Mouse (Mus musculus) G1E (cell line): ENCODE measurements around the gene Kcna1. TPM values are rescaled to one million over a fixed set of nuclear protein-coding genes. Genes with fewer than 3 reads are reported as not detected.

Experiments used
- ATAC-seq: 2 replicates; pipeline ENCODE4 v1.8.0; 2016; ENCODE audit warnings: mild to moderate bottlenecking; ENCODE audit not compliant: insufficient number of reproducible peaks, poor library complexity, low FRiP score, severe bottlenecking; ENCODE audit errors: extremely low read depth
- DNase-seq: peaks from one replicate; pipeline ENCODE4 v3.0.0; 2012; ENCODE audit warnings: low spot score
- H3K27me3 ChIP-seq: 2 replicates; pipeline ENCODE4 v1.6.1; 2012; ENCODE audit warnings: mild to moderate bottlenecking, low read length, inconsistent platforms; ENCODE audit not compliant: insufficient read depth
- H3K36me3 ChIP-seq: replicated peaks from 2 replicates; pipeline ENCODE3; 2012; ENCODE audit warnings: mild to moderate bottlenecking, inconsistent platforms
- H3K4me1 ChIP-seq: 2 replicates; pipeline ENCODE4 v1.6.1; 2012; ENCODE audit warnings: low read depth, low read length, inconsistent platforms, mixed read lengths; ENCODE audit not compliant: insufficient read depth
- H3K4me3 ChIP-seq: 2 replicates; pipeline ENCODE4 v1.5.1; 2012; ENCODE audit warnings: low read depth, mild to moderate bottlenecking, inconsistent platforms, low read length, moderate library complexity, mixed read lengths
- H3K9me3 ChIP-seq: replicated peaks from 2 replicates; pipeline ENCODE4 v1.6.1; 2012; ENCODE audit warnings: inconsistent platforms
- CTCF ChIP-seq: IDR thresholded peaks from 2 replicates; pipeline ENCODE4 v1.5.1; 2012; ENCODE audit warnings: low read depth, low read length, inconsistent platforms, mixed read lengths
- GATA1 ChIP-seq: IDR thresholded peaks from 2 replicates; pipeline ENCODE4 v1.6.1; 2012; ENCODE audit warnings: borderline replicate concordance, low read length, inconsistent platforms, mixed read lengths
- GATA2 ChIP-seq: IDR thresholded peaks from 2 replicates; pipeline ENCODE4 v1.6.1; 2012; ENCODE audit warnings: low read depth, low read length, inconsistent platforms, borderline replicate concordance
- POLR2AphosphoS5 ChIP-seq: IDR thresholded peaks from 2 replicates; pipeline ENCODE4 v1.6.1; 2012; ENCODE audit warnings: low read depth, low read length, inconsistent platforms; ENCODE audit not compliant: insufficient replicate concordance
- TAL1 ChIP-seq: conservative IDR thresholded peaks from 2 replicates; pipeline ENCODE4 v1.6.1; 2012; ENCODE audit warnings: low read depth, low read length, inconsistent platforms, mixed read lengths
- polyA plus RNA-seq: library from polyadenylated mRNA; stranded (reverse); fragments of >175 nt; gene quantifications from 2 replicates; pipeline ENCODE4 v1.2.3, GENCODE M21; 2012
- total RNA-seq, 2 experiments: library from RNA; stranded (forward) in 1 of 2; stranded (reverse) in 1 of 2; fragments of 200-1000 nt in 1 of 2; fragments of >200 nt in 1 of 2; fragmentation: Nextera tagmentation in 1 of 2; gene quantifications; 2 replicates each; pipeline ENCODE4 v1.2.3; 2014 to 2017

Gene Kcna1
- total and polyA plus RNA-seq, 3 experiments, result 0.05 TPM; not detected in 2

- no peak for ATAC-seq
- Histone ChIP-seq H3K36me3 (no peaks in the 10 kb centered on the region), H3K4me3 (no peak overlapping the region; the same call in 1 of the 2 replicates), H3K9me3 (peaks cover 77% of the 10 kb centered on the region), H3K4me1 (no peaks in the 10 kb centered on the region), H3K27me3 (no peaks in the 10 kb centered on the region; the same call in 1 of the 2 replicates)
- no peak for DNase-seq
- TF ChIP-seq GATA2, result no peak
- no peak for TF ChIP-seq CTCF
- TF ChIP-seq POLR2AphosphoS5, result no peak
- no peak for TF ChIP-seq GATA1
- TF ChIP-seq TAL1, result no peak
Observed at GRCm38 (mm10) chr6:126643341-126644055, 2.7 kb downstream of the Kcna1 start.

GRCm38 (mm10) chr6:126642856-126643321 is 3.3 kb downstream of the Kcna1 start:
- no peak for TF ChIP-seq TAL1
- TF ChIP-seq POLR2AphosphoS5, result no peak
- TF ChIP-seq GATA1, result no peak
- TF ChIP-seq CTCF, result no peak
- no peak for TF ChIP-seq GATA2
- Histone ChIP-seq H3K27me3 (no peaks in the 10 kb centered on the region; the same call in 1 of the 2 replicates), H3K4me1 (no peaks in the 10 kb centered on the region), H3K9me3 (peaks cover 75% of the 10 kb centered on the region), H3K36me3 (no peaks in the 10 kb centered on the region), H3K4me3 (no peak overlapping the region; the same call in 1 of the 2 replicates)
- DNase-seq, result no peak
- ATAC-seq, result no peak

- no peaks in the 10 kb centered on the region for H3K27me3 ChIP-seq
Observed at GRCm38 (mm10) chr6:126628451-126628850, 17.7 kb downstream of the Kcna1 start.

GRCm38 (mm10) chr6:126618455-126618854 is 27.7 kb downstream of the Kcna1 start:
- Histone ChIP-seq H3K4me1 (no peaks in the 10 kb centered on the region), H3K27me3 (no peaks in the 10 kb centered on the region), H3K4me3 (no peak overlapping the region), H3K9me3 (peaks cover 70% of the 10 kb centered on the region), H3K36me3 (no peaks in the 10 kb centered on the region)
- ATAC-seq, result no peak
- TF ChIP-seq GATA2 (no peak), CTCF (no peak), GATA1 (no peak), POLR2AphosphoS5 (no peak), TAL1 (no peak)
- no peak for DNase-seq

More at GRCm38 (mm10) chr6:126628451-126628850, 17.7 kb downstream of the Kcna1 start:
- Histone ChIP-seq H3K4me3 (no peak overlapping the region), H3K36me3 (no peaks in the 10 kb centered on the region), H3K4me1 (no peaks in the 10 kb centered on the region), H3K9me3 (peaks cover 66% of the 10 kb centered on the region)
- ATAC-seq (no peak), DNase-seq (no peak)
- TF ChIP-seq GATA2, result no peak
- no peak for TF ChIP-seq GATA1
- TF ChIP-seq TAL1, result no peak
- no peak for TF ChIP-seq POLR2AphosphoS5
- no peak for TF ChIP-seq CTCF

GRCm38 (mm10) chr6:126610746-126611145 is 35.4 kb downstream of the Kcna1 start:
- Histone ChIP-seq H3K4me1 (no peaks in the 10 kb centered on the region), H3K9me3 (peaks cover 71% of the 10 kb centered on the region), H3K4me3 (no peak overlapping the region), H3K36me3 (no peaks in the 10 kb centered on the region), H3K27me3 (no peaks in the 10 kb centered on the region)
- ATAC-seq, result no peak
- TF ChIP-seq TAL1, result no peak
- no peak for TF ChIP-seq POLR2AphosphoS5
- TF ChIP-seq CTCF, result no peak
- no peak for TF ChIP-seq GATA2
- TF ChIP-seq GATA1, result no peak
- no peak for DNase-seq

- no peaks in the 10 kb centered on the region for H3K27me3 ChIP-seq
- H3K9me3 ChIP-seq, result peaks cover 65% of the 10 kb centered on the region
- no peak overlapping the region for H3K4me3 ChIP-seq
- TF ChIP-seq GATA1 (no peak), POLR2AphosphoS5 (no peak), TAL1 (no peak), GATA2 (no peak), CTCF (no peak)
- H3K36me3 ChIP-seq, result no peaks in the 10 kb centered on the region
- no peak for ATAC-seq
- H3K4me1 ChIP-seq, result no peaks in the 10 kb centered on the region
- no peak for DNase-seq
Observed at GRCm38 (mm10) chr6:126609193-126609947, 36.8 kb downstream of the Kcna1 start.
